Mouse (Mus musculus): ENCODE measurements around the gene Cfc1. TPM values are rescaled to one million over a fixed set of nuclear protein-coding genes. Genes with fewer than 3 reads are reported as not detected.
"Not testable (repeated sequence)": the region's sequence is repeated elsewhere in the genome, so short reads cannot be mapped to it uniquely, and the experiment has no call there.

Gene Cfc1
- 0.17 TPM in 1 of 2 replicates, not detected in the other for polyA plus RNA-seq (2014; fragmentation: Nextera tagmentation; extraction: Ambion mirVana)

- H3K4me1 ChIP-seq (ENCODE audit: control insufficient read depth, insufficient read depth, low read length); ATAC-seq; H3K9me3 ChIP-seq (replicated peaks; ENCODE audit: control insufficient read depth, low read length); H3K9ac ChIP-seq (ENCODE audit: low read length); H3K27ac ChIP-seq (ENCODE audit: low read depth, low read length); H3K36me3 ChIP-seq (ENCODE audit: control insufficient read depth, insufficient read depth, low read length); DNase-seq (ENCODE audit: low spot score): not testable (repeated sequence)
- Histone ChIP-seq H3K4me3 (ENCODE audit: low read depth, low read length) (0 out of 2 replicates have a peak within 1 kb of the TSS, but pooled peaks have one; percentile 5), H3K4me2 (ENCODE audit: low read length) (peak within 1 kb of the TSS; percentile 16), H3K27me3 (replicated peaks; ENCODE audit: control insufficient read depth, insufficient read depth, low read length) (peaks cover 29% of the 10 kb centered on the region)
- WGBS = 26% methylated on average over 7 of the region's 7 CpGs
These were observed at the start of gene Cfc1 for GRCm38 (mm10) chr1:34535043-34535698. Gene Cfc1 (plus strand): TSS chr1:34535648.

GRCm38 (mm10) chr1:34487383-34487782 is 48.1 kb upstream of the Cfc1 start:
- ATAC-seq (no peak), DNase-seq (ENCODE audit: low spot score) (no peak)
- Histone ChIP-seq H3K4me3 (ENCODE audit: low read depth, low read length) (no peak overlapping the region), H3K9me3 (replicated peaks; ENCODE audit: control insufficient read depth, low read length) (no peaks in the 10 kb centered on the region), H3K4me1 (ENCODE audit: control insufficient read depth, insufficient read depth, low read length) (peaks cover 3% of the 10 kb centered on the region; the same call in 1 of the 2 replicates), H3K27ac (ENCODE audit: low read depth, low read length) (no peak overlapping the region), H3K4me2 (ENCODE audit: low read length) (no peak overlapping the region), H3K9ac (ENCODE audit: low read length) (no peak overlapping the region), H3K27me3 (replicated peaks; ENCODE audit: control insufficient read depth, insufficient read depth, low read length) (no peaks in the 10 kb centered on the region), H3K36me3 (ENCODE audit: control insufficient read depth, insufficient read depth, low read length) (no peaks in the 10 kb centered on the region)
- WGBS = 94% methylated on average over 3 of the region's 3 CpGs

- DNase-seq (ENCODE audit: low spot score) (no peak), ATAC-seq (no peak)
- Histone ChIP-seq H3K9ac (ENCODE audit: low read length) (no peak overlapping the region), H3K4me1 (ENCODE audit: control insufficient read depth, insufficient read depth, low read length) (peaks cover 3% of the 10 kb centered on the region; the same call in 1 of the 2 replicates), H3K4me3 (ENCODE audit: low read depth, low read length) (no peak overlapping the region), H3K4me2 (ENCODE audit: low read length) (no peak overlapping the region), H3K27me3 (replicated peaks; ENCODE audit: control insufficient read depth, insufficient read depth, low read length) (no peaks in the 10 kb centered on the region), H3K36me3 (ENCODE audit: control insufficient read depth, insufficient read depth, low read length) (no peaks in the 10 kb centered on the region), H3K9me3 (replicated peaks; ENCODE audit: control insufficient read depth, low read length) (no peaks in the 10 kb centered on the region), H3K27ac (ENCODE audit: low read depth, low read length) (no peak overlapping the region)
- 87% methylated on average over 6 of the region's 6 CpGs for WGBS
These were observed 45.5 kb upstream of the Cfc1 start for GRCm38 (mm10) chr1:34489852-34490541.

GRCm38 (mm10) chr1:34491480-34491879 is 44.0 kb upstream of the Cfc1 start:
- Histone ChIP-seq H3K4me2 (ENCODE audit: low read length) (no peak overlapping the region), H3K36me3 (ENCODE audit: control insufficient read depth, insufficient read depth, low read length) (no peaks in the 10 kb centered on the region), H3K27me3 (replicated peaks; ENCODE audit: control insufficient read depth, insufficient read depth, low read length) (no peaks in the 10 kb centered on the region), H3K4me1 (ENCODE audit: control insufficient read depth, insufficient read depth, low read length) (no peaks in the 10 kb centered on the region), H3K27ac (ENCODE audit: low read depth, low read length) (no peak overlapping the region), H3K9me3 (replicated peaks; ENCODE audit: control insufficient read depth, low read length) (no peaks in the 10 kb centered on the region), H3K4me3 (ENCODE audit: low read depth, low read length) (no peak overlapping the region), H3K9ac (ENCODE audit: low read length) (no peak overlapping the region)
- DNase-seq (ENCODE audit: low spot score) (no peak), ATAC-seq (no peak)
- 91% methylated on average over 4 of the region's 4 CpGs for WGBS

GRCm38 (mm10) chr1:34502991-34503390 is 32.5 kb upstream of the Cfc1 start:
- Histone ChIP-seq H3K27ac (ENCODE audit: low read depth, low read length) (no peak overlapping the region), H3K36me3 (ENCODE audit: control insufficient read depth, insufficient read depth, low read length) (no peaks in the 10 kb centered on the region), H3K4me2 (ENCODE audit: low read length) (no peak overlapping the region), H3K4me3 (ENCODE audit: low read depth, low read length) (no peak overlapping the region), H3K9ac (ENCODE audit: low read length) (no peak overlapping the region), H3K4me1 (ENCODE audit: control insufficient read depth, insufficient read depth, low read length) (no peaks in the 10 kb centered on the region), H3K9me3 (replicated peaks; ENCODE audit: control insufficient read depth, low read length) (no peaks in the 10 kb centered on the region), H3K27me3 (replicated peaks; ENCODE audit: control insufficient read depth, insufficient read depth, low read length) (no peaks in the 10 kb centered on the region)
- 36% methylated on average over 3 of the region's 3 CpGs for WGBS
- no peak for DNase-seq (ENCODE audit: low spot score)
- no peak for ATAC-seq

GRCm38 (mm10) chr1:34505307-34505706 is 30.1 kb upstream of the Cfc1 start:
- Histone ChIP-seq H3K4me2 (ENCODE audit: low read length) (no peak overlapping the region), H3K9ac (ENCODE audit: low read length) (no peak overlapping the region), H3K4me3 (ENCODE audit: low read depth, low read length) (no peak overlapping the region), H3K27ac (ENCODE audit: low read depth, low read length) (no peak overlapping the region), H3K36me3 (ENCODE audit: control insufficient read depth, insufficient read depth, low read length) (no peaks in the 10 kb centered on the region), H3K27me3 (replicated peaks; ENCODE audit: control insufficient read depth, insufficient read depth, low read length) (no peaks in the 10 kb centered on the region), H3K4me1 (ENCODE audit: control insufficient read depth, insufficient read depth, low read length) (no peaks in the 10 kb centered on the region), H3K9me3 (replicated peaks; ENCODE audit: control insufficient read depth, low read length) (no peaks in the 10 kb centered on the region)
- DNase-seq (ENCODE audit: low spot score) (no peak), ATAC-seq (no peak)
- 76% methylated on average over 7 of the region's 7 CpGs for WGBS

GRCm38 (mm10) chr1:34505970-34506551 is 29.4 kb upstream of the Cfc1 start:
- Histone ChIP-seq H3K4me3 (ENCODE audit: low read depth, low read length) (no peak overlapping the region), H3K27me3 (replicated peaks; ENCODE audit: control insufficient read depth, insufficient read depth, low read length) (no peaks in the 10 kb centered on the region), H3K9ac (ENCODE audit: low read length) (no peak overlapping the region), H3K4me2 (ENCODE audit: low read length) (no peak overlapping the region), H3K4me1 (ENCODE audit: control insufficient read depth, insufficient read depth, low read length) (no peaks in the 10 kb centered on the region), H3K36me3 (ENCODE audit: control insufficient read depth, insufficient read depth, low read length) (no peaks in the 10 kb centered on the region), H3K27ac (ENCODE audit: low read depth, low read length) (no peak overlapping the region), H3K9me3 (replicated peaks; ENCODE audit: control insufficient read depth, low read length) (no peaks in the 10 kb centered on the region)
- no peak for ATAC-seq
- WGBS = 87% methylated on average over 4 of the region's 4 CpGs
- DNase-seq (ENCODE audit: low spot score) = no peak

GRCm38 (mm10) chr1:34507986-34508385 is 27.5 kb upstream of the Cfc1 start:
- no peak overlapping the region for H3K27ac ChIP-seq (ENCODE audit: low read depth, low read length)
- DNase-seq (ENCODE audit: low spot score) (no peak), ATAC-seq (no peak)
- H3K4me3 ChIP-seq (ENCODE audit: low read depth, low read length) = no peak overlapping the region
- no peaks in the 10 kb centered on the region for H3K4me1 ChIP-seq (ENCODE audit: control insufficient read depth, insufficient read depth, low read length)
- no peaks in the 10 kb centered on the region for H3K27me3 ChIP-seq (replicated peaks; ENCODE audit: control insufficient read depth, insufficient read depth, low read length)
- H3K4me2 ChIP-seq (ENCODE audit: low read length) = no peak overlapping the region
- no peaks in the 10 kb centered on the region for H3K9me3 ChIP-seq (replicated peaks; ENCODE audit: control insufficient read depth, low read length)
- 80% methylated on average over 3 of the region's 3 CpGs for WGBS
- no peaks in the 10 kb centered on the region for H3K36me3 ChIP-seq (ENCODE audit: control insufficient read depth, insufficient read depth, low read length)
- no peak overlapping the region for H3K9ac ChIP-seq (ENCODE audit: low read length)

- no peak overlapping the region for H3K4me3 ChIP-seq (ENCODE audit: low read depth, low read length)
- H3K9me3 ChIP-seq (replicated peaks; ENCODE audit: control insufficient read depth, low read length) = no peaks in the 10 kb centered on the region
- H3K27ac ChIP-seq (ENCODE audit: low read depth, low read length) = no peak overlapping the region
- H3K4me1 ChIP-seq (ENCODE audit: control insufficient read depth, insufficient read depth, low read length) = no peaks in the 10 kb centered on the region
- ATAC-seq (no peak), DNase-seq (ENCODE audit: low spot score) (no peak)
- no peak overlapping the region for H3K9ac ChIP-seq (ENCODE audit: low read length)
- 2% methylated on average over 7 of the region's 7 CpGs for WGBS
- no peak overlapping the region for H3K4me2 ChIP-seq (ENCODE audit: low read length)
- no peaks in the 10 kb centered on the region for H3K27me3 ChIP-seq (replicated peaks; ENCODE audit: control insufficient read depth, insufficient read depth, low read length)
- no peaks in the 10 kb centered on the region for H3K36me3 ChIP-seq (ENCODE audit: control insufficient read depth, insufficient read depth, low read length)
These were observed 24.9 kb upstream of the Cfc1 start for GRCm38 (mm10) chr1:34510575-34510981.

Data from forebrain, embryonic 14.5 days (tissue).